Mouse (Mus musculus): ENCODE data around the gene Sarnp.

GRCm38 (mm10) chr10:128918246-128918645 is 101.1 kb downstream of the Sarnp start:
- no peak for TF ChIP-seq CTCF (IDR thresholded peaks at IDR 0.05; ENCODE audit: low read depth)
- no peak for TF ChIP-seq EP300 (IDR thresholded peaks at IDR 0.05; ENCODE audit: low read depth)

Data from heart, postnatal 0 days (tissue).